Mouse (Mus musculus): ENCODE measurements at regions not wholly inside any gene's neighbourhood (a gene's known extent, or its start where the extent isn't known, plus 50 kb on each side); places are given as distances from the start of the nearest gene placed in this dataset.

DNA sequence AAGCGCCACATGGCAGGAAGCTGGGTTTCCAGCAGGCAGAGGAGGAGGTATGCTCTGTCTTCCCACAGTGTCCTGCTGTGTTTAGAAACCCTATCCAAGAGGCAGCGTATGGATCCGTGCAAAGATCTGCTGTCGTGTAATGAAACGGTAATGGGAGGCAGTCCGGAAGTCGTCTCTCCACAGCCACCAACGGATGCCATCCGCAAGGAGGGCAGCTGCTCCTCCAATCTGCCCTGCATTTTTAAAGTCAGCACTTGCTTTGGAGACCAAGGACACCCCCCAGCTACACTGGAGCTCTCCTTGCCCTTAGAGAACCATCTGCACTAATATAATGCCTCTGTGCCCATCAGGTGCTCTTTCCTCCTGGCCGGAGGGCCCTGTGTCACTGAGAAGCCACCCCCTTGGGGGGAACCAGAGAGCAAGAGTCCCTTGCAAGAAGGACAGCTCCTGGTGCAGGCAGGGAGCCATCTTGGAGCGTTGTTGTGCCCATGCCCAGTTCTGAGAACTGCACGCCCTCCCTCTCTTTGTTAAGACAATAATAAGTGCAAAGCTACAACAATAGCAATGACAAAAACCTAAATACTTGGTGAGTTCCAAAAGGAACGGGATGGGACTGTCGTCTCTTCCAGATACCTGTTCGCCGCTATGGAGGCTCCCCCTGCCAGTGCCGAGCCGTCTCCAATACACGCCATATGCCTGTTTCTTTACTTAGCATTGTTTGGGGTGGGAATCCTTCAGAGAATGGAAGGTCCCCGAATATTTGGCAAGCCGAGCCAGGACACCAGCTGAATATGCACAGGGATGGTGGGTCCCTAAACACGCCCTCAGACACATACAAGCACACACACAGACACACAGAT, 384.4 kb downstream of the Zfp536 start:
- no peak for DNase-seq (ENCODE audit: low spot score in 2 of 2)

DNA sequence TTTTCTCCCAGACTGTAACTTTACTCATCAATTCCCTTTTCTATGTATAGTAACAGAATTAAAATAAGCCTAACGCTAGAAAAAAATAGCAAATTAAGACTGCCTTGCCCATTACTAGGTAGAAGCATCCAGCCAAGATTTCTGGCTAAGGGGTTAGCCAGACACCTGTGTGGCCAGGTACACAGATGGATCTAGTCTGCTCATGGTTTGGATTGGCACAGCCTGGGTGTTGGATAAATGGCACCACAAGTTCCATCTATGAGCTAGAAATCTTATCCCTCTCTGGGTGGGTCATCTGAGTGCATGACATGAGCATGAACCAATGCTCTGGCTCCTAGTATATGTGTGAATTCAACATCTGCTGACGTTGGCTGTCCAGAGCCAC, 383.7 kb downstream of the Zfp536 start:
- no peak for DNase-seq (ENCODE audit: low spot score in 2 of 2)

DNA sequence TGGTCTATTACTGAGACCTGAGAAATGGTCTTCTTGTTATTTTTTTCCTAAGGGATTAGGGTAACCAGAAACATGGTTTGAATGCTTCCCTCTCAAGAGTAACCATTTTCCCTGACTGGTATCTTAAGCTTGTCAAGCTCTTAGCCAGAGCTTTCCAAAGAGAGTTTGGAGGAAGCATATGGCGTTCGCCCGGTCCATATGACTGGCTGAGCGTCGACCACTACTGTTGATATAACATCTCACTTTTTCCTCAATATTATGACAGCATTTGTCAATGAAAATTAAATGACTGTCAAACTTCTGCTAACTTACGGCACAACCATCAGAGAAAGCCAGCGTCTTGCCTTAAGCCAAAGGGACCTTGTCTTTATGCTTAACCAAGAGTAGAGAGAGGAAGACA, 383.2 kb downstream of the Zfp536 start:
- no peak for DNase-seq (ENCODE audit: low spot score in 2 of 2)

GRCm38 (mm10) chr7:37392122-37392521, 381.3 kb downstream of the Zfp536 start:
- DNase-seq (ENCODE audit: low spot score in 2 of 2) = no peak

GRCm38 (mm10) chr7:37392604-37393003, 380.8 kb downstream of the Zfp536 start:
- DNase-seq (ENCODE audit: low spot score in 2 of 2) = no peak

DNA sequence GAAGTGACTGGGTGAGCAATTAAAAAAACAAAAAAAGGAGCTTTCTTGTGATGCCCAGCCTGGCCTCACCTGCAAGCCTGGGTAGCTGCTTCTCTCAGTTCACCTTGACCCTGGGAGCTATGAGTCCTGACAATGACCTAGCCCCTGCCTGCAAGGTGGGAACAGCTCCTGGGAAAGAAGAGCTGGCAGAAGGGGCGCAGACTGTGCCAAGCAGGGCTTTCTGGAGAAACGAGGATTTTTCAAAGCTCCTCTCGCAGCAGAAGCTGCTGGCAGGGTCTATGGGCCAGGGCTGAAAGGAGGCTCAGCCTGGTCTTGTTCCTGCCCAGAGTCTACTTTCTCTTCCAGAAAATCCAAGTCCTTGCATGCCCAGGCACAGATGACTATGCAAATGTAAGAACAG, 380.4 kb downstream of the Zfp536 start:
- no peak for DNase-seq (ENCODE audit: low spot score in 2 of 2)

- DNase-seq (ENCODE audit: low spot score in 2 of 2) = no peak
Measured at GRCm38 (mm10) chr7:37394965-37395426, 378.4 kb downstream of the Zfp536 start.

DNA sequence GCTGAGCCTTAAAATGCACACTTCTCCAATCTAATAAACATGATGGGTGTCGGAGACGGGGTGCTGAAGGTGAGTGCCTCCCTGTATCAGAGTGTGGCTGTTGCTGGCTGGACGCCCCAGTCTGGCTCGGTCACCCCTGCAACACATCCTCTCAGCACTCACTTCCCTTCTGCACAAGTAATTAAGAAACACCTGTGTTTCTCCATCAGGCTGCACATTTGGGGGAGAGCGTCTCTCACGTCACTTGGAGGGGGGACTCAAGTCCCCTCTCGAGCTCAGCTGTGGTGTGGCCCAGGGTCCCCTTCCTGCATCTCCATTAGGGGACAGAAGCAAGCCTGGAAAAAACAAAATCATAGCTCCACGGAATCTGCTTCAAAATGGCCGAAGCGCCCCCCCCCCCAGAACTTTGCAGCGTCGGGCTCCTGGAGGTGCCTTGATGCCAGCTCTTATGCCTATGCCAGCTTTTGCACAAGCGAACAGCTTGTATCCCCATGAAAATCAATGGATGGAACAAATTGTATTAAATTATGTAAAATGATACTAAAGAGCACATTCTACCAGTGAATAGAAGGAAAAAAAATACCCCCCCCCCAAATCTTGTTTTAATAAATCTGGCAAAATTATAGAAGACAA, 377.4 kb downstream of the Zfp536 start:
- no peak for DNase-seq (ENCODE audit: low spot score in 2 of 2)

DNA sequence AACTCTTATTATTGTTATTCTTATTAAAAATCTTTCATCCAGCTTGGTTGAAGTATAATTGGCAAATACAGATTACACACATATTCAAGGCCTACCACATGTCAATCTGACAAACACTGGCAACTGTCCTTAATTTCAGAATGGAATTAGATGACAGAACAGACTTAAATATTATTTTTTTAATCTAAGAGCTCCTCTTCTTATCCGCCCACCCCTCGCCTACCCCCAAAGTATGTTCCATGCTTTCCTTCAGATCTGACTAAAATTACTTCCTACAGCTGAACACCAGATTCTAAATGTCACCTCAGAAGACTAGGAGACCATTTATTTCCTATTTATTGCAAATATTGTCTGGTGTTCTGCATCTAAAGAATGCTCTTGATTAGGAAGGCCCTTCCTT, 370.0 kb downstream of the Zfp536 start:
- no peak for DNase-seq (ENCODE audit: low spot score in 2 of 2)

GRCm38 (mm10) chr7:37413350-37413749, 360.1 kb downstream of the Zfp536 start:
- no peak for DNase-seq (ENCODE audit: low spot score in 2 of 2)

DNA sequence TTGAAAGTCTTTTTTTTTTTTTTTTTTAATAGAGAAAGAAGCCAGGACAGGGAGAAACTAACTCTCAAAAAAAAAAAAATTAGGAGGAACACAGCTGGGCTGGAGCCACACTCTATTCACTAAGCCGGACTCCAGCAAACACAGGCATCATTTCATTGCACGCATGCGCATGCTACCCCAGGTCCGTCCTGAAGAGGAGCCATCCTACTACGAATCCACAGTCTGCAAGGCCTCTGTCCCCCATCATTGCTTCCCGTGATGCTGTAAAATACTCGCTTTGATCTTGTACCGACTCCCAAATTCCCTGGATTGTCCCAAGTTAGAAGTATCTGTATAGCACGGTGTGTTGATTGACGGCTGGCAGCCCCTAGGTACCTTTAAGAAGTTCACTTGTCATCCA, 351.7 kb downstream of the Zfp536 start:
- DNase-seq (ENCODE audit: low spot score in 2 of 2) = no peak
